Mouse (Mus musculus) CD4-positive, CD25-positive, alpha-beta regulatory T cell, adult 4 months (primary cell): ENCODE measurements around the gene Cbfa2t3. TPM values are rescaled to one million over a fixed set of nuclear protein-coding genes. Genes with fewer than 3 reads are reported as not detected.

Experiments used
- ATAC-seq: one replicate; pipeline ENCODE4 v1.8.0; 2017
- polyA plus RNA-seq, 2 experiments: library from polyadenylated mRNA; unstranded; fragments of 100-300 nt; shearing (Covaris generic); gene quantifications; one replicate each; pipeline ENCODE4 v1.2.1; 2017

The Cbfa2t3 gene
- polyA plus RNA-seq = under 1 TPM in 1 of 2 experiments, not detected in 1; 0.25 TPM

DNA sequence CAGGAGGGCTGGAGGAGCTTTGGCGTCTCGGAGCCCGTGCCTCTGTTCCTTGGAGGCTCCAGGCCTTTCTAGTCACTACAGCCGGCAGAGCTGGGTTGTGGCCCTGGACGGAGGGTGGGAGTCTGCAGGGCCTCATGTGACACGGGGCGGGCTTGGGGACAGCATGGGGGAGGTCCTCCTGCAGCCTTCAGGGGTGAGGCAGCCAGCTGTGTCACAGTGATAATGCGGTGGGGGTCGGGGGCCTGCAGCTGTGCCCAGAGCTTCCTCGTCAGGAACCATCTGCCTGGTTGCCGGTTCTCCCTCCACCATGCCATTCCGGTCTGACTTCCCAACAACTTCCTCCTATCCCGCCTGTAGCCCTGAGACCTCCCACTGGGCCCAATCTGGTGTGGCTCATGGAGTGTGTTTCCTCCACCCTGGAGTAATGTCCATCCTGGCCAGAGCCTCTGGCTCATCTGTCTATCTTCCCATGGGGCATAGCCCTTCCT is at the start of gene Cbfa2t3:
Gene Cbfa2t3, minus strand, starts transcription at position 105 of the 488 bp plus-strand sequence.
- ATAC-seq = no peak

DNA sequence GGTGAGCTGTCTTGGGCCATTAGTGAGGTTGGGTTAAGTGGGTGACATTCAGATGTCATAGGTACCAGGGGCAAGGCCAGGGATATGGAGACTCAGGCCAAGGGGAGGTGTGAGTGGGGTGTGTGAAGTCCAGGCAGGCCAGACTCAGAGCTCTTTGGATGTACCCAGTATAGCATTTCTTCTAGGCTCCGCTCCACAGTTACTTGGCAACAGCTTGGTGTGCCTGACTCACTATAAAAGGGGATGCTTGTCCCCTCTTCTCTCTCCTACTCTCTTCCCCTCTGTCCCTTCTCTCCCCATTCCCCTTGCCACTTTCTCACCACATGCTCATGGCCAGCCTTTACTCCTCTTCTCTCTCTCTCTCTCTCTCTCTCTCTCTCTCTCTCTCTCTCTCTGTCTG is 48.9 kb upstream of the Cbfa2t3 start:
- no peak for ATAC-seq

DNA sequence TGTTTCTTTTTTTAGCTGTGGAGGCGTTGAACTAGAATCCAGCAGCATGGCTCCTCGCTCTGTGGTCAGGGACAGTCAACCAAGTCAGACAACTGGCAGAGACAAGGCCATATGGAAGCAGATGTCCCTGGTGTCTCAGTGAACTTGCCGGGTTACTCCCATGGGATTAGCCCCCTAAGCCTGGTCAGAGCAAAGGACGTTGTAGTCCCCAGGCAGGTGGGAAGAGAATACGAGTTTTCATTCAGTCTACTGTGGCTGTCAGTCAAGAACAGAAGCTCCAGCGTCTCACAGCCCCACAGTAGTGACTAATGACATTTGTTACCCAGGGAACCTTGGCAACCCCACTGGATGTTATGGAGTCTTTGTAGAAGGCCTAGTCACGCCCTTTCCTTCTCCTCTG is 47.5 kb upstream of the Cbfa2t3 start:
- no peak for ATAC-seq

DNA sequence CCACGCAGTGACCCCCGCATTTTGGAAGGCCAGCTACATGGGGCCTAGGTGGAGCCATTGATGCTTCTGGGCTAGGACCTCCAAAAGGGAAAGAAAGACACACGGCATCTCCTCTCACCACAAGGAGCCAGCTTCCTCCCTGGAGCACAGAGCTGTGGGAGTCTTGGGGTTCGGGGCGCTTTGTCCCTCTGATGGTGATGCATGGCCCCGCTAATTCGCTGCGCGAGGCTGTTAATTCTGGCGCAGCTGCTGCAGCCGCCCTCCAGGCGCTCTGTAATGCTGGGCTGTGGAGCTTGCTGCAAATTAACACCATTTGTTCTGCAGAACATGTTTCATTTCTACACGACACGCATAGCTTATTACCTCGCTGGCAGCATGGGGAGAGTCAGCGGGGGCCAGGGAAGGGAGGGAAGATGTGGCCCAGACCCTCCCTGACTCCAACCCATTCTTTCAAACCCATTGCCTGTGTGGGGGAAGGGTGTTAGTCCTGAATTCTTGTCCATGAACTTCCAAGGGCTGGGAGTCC is 46.9 kb upstream of the Cbfa2t3 start:
- ATAC-seq = no peak

DNA sequence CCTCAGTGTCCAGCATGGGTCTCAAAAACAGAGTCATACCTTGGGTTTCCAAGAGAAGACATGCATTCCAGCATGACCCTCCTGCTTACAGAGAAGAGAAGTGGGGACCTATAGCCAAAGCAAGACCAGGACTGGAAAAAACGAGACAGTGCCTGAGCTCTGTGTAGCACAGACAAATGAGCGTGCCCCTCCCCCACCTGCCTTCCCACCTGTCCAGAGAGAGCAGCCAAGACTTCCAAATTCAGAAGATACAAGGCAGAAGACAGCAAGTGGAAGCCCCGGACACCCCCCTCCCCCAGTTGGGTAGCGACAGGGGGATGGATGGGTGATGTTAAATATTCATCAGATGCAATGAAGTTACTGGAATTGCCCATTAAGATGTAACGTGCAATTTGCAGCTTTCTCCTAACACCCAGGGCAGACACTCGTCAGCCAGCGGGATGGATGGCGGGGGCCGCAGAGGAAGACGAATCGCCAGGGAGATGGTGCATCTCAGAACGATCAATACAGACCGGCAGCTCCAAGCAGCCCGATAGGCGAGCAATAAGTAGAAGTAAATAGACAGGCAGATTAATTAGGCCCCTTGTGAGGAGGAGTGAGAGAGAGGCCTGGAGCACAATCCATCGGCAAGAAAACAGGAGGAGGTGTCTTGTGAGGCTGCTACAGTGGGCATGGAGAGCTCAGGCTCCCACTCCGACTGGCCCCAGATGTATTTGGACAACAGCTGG is 46.3 kb upstream of the Cbfa2t3 start:
- no peak for ATAC-seq

DNA sequence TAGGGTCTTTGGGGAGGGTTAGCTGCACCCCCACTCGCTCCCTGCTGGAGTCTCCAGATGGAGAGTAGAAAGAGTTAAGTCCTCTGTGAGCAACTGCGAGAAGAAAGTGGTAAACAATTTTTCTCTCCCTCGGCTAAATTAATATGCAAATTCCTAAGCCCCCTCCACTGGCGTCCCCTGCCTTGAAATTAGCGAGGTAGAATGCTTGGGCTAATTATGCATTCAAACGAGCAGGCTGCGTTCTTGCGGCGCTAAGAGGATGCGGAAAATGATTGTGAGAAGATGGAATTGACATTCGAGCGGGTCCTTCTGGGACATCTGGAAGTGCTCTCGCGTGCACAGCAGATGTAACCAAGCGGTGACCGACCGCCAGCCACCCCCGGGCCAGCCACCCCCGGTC is 43.6 kb upstream of the Cbfa2t3 start:
- ATAC-seq = no peak

DNA sequence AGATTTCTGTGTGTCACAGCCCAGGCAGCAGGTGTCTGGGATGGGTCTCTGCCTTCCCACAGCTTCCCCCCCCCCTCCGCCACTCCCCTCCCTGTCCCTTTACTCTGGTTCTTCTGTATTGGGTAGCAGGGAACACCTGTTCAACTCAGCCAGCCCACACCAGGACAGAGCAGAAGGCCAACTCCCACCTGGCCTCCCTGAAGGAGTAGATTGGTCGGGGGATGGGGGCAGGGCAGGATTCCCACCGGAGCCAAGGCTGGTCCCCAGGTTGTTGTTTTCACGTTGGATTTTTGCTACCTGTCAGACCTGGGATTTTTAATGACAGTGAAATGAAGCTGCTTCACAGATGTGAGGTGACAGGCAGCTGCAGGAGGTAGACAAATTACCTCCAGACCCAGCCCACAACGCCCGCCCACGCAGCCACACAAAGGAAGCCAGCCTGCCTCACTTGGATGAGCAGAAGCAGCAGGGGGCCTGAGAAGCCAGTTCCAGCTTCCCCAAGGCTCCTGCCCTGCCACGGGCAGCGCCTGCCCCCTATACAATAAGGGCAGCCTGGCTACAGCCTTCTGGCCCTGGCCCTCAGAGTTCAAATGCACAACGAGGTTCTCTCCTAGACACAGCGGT is 40.3 kb upstream of the Cbfa2t3 start:
- ATAC-seq = no peak

DNA sequence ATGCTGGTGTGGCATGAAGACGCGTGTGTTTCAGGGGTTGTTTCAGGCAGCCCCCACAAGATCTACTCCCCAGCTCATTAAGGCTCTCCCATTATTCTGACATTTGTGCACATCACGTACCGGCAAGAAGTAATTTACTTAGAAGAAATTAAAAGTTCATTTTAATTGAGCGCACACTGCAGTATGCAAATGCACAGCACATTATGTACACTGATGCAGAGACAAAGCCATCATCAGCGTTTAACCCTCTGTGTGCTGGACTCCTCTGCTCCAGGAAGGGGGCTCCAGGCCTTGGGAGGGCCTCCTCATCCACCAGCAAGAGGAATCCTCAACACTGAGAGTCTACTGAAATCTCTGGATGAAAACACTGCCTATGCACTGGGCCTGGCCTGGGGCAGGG is 39.0 kb upstream of the Cbfa2t3 start:
- ATAC-seq = no peak

DNA sequence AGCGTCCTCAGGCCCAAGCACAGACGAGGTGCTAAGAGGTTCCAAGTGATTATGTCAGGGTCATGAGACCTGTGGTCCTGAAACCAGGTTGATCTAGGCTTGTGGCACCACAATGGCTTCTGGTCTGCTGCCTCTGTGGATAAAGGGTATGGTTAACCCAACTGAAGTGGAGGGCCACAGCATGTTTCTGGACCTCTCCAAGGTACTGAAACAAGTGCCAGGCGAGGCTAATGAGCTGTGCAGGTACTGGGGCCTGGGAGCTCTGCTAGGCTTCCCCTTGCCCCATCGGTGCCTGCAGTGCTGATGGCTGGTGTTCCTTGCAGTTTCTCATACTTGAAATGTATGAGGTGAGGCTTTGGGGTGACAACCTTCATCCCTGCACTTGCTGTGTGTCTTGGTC is 38.2 kb upstream of the Cbfa2t3 start:
- no peak for ATAC-seq

DNA sequence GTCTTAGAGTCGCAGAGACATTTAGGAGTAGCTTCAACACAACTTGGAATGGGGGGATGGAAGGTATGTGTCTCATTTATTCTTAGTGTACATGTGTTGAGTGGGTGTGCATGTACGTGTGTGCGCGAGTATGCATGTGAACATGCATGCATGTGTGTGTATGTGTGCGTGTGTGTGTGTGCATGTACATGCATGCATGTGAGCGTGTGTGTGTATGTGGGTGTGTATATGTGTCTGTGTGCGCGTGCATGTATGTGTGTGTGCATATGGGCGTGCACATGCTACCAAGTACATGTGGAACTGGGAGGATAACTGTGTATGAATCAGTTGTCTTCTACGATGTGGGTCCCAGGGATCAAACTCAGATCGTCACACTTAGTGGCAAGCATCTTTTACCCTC is 37.7 kb upstream of the Cbfa2t3 start:
- ATAC-seq = no peak

DNA sequence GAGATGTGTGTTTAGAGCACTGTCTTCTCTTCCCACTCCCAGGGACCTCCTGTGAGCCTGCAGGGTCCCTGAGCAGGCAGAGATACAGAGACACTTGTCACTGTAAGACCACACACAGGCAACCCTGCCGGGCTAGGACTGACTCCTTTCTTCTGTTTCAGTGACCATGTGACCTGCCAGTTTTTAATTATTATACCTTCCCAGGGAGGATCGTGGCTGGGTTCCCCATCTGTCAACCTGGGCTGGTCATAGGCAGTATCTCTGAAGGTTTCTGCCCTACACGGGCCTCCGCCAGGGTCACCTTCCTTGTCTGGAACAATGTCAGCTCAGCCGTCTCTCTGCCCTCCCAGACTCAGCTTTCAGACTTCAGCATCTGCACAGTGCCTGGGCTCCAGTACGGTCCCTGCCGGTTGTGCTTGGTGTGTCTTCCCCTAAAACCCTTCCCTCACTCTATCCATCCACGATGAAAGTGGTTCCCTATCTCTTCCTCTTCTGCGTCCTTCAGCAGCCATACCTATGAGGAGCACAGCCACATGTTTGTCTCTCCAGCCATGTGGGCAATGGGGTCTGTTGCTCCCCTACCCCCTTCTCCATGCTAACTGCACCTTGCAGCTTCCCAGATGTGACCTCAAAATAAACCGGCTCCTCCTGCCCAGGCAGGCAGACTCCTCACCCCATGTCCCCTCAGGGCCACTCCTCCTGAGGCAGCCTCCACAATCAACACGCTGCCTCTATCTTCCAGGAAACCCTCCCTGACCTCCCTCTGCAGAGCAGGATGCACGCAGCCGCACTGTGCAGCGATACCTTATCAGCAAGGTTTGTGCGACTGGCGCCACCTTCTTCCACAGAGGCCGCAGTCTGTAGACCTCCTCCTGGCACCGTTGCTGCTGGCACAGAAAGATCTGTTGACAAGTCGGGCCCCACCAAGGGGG is 36.9 kb upstream of the Cbfa2t3 start:
- ATAC-seq = no peak

DNA sequence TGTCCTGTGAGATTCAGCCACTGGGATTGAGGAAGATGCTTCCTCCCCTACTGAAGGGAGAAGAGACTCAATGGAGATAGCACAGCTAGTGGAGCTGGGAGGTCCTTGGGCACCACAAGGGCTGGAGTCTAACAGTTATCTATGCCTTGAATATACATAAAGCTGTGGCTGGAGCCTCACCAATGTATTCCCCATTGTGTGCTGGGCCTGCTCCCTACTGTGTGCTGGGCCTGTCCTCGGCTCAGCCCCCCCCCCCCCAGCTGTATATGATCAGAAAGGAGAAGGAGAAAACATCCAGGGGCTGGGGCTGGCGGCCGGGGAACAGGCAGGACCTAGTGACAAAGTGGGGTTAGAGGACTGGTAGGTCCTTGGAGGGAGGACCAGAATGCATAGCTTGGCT is 36.2 kb upstream of the Cbfa2t3 start:
- ATAC-seq = no peak

DNA sequence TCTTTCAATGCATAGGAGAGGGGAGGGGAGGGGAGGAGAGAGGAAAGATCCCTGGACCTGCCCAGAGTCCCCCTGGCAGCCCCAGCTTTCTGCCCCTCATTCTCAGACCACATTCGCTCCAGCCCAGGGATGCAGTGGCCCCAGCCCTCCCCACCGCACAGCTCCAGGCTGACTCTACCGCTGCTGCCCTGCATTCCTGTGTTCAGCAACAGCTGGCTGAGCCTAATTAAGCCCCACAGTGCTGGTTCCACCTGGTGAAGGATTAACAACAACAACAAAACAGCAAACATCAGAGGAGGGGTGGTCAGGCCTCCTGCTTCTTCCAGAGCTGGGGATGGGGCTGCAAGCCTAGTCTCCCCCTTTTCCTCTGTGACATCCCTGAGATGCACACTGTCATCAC is 29.7 kb upstream of the Cbfa2t3 start:
- no peak for ATAC-seq

DNA sequence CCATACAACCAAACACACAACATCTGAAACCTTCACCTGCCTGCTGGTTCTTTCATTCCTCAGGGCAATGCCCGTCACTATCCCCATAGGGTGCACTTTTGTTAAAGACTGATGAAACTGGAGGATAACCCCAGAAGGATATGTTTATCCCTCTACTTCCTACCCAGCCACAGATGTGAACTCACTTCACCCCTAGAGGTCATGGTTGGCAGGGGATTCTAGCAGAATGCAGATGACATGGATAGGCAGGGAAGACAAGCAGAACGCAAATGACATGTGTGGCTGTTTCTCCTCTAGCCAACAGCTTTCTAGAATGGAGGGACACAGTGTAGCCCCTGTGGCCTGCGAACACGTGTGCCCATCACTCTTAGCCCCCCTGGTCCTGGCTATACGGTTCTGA is 28.5 kb upstream of the Cbfa2t3 start:
- ATAC-seq = no peak

DNA sequence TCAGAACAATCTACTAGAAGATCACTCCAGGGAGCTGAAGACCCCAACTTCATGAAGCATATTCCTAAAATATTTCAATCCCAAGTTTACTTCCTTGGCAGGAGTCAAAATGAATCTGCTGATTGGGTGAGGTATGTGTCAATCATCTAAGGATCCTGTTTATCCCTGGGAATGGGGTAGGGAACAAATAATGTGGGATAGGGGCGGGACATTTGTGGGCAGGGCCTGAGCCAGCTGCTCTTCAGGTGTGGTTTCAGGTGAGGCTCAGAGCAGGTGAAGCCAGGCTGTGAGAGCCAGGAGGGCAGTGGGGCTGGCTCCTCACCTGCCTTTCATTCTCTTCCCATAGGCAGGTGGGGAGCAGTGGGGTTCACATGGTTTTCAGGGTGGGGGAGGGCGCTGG is 27.9 kb upstream of the Cbfa2t3 start:
- ATAC-seq = no peak

DNA sequence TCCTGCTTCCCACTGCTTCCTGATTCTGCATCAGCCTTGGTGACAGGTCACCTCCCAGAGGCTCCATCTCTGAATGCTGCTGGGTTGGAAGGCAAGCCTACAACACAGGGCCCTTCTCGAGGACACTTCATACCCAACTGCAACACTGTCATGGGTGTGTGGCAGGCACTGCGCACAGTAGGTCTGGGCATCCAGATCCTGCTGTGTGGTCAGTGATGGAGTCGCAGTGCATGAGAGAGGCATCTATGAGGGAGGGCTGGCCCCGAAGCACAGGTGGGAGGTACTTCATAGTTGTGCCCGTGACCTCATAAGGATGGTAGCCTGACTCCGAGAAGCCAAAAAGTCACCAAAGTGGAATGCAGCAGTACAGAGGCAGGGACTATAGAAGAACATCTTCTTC is 26.3 kb upstream of the Cbfa2t3 start:
- ATAC-seq = no peak

DNA sequence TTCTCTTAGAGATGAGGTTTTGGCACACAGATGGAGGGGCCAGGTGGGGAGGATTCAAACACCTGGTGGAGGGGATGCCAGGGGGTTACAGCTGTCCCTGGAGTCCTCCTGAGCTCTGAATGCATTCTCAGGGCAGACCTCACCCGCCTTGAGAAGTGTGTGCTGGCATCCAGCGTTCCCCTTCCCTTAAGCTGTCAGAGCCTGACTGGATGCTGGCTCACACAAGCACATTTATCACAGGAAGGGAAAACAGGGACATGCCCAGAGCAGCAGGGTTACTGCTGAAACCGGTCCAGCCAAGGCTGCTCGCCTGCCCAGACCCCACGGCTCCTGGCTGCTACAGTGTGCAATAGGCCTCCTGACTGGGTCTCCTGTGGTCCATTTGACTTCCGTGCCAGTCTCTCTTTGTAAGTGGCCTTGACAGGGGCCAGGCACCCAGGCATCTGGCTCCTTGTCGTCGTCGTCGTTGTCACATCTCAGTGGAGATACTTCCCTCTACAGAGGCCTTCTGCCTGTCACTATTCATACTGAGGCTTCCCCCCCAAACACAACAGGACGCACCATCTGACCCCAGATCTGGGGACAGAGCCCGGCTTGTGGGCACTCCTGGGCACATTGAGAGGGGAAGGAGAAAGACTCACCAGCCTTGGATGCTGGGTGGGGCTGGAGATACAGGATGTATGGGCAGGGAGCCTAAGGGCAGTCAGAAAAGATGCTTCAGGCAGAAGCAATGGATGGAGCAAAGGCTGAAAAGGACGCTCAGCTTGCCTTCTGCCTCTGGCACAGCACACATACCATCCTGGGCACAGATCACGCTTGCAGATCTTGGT is 22.1 kb upstream of the Cbfa2t3 start:
- no peak for ATAC-seq

DNA sequence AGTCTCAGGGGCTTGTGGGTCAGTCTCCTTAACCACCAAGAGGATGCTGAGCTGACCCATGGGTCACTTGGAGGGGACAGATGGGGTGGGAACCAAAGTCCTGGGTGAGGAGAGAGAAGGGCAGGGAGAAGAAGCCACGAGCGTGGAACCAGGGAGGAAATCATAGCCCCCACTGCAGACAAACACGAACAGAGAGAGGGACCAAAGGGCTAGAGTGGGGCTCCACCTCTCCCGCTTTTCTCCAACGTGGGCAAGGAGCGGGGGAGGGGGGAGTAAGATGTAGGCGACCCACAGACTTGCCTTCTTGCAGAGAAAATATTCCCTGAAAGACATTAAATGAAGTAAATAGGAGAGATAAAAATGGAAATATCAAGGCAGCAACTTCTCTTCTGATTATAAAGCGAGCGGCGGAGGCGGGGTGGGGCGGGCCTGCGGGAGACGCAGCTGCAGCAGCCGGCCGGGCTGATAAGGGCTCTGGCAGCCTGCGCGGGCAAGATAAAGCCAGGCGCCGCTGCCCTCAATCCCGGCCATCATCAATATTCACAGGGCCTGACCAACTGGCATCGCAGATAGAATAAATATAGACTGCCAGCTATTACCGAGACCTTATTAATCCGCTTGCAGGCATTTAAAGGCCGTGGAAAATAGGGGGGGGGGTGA is 21.3 kb upstream of the Cbfa2t3 start:
- no peak for ATAC-seq

DNA sequence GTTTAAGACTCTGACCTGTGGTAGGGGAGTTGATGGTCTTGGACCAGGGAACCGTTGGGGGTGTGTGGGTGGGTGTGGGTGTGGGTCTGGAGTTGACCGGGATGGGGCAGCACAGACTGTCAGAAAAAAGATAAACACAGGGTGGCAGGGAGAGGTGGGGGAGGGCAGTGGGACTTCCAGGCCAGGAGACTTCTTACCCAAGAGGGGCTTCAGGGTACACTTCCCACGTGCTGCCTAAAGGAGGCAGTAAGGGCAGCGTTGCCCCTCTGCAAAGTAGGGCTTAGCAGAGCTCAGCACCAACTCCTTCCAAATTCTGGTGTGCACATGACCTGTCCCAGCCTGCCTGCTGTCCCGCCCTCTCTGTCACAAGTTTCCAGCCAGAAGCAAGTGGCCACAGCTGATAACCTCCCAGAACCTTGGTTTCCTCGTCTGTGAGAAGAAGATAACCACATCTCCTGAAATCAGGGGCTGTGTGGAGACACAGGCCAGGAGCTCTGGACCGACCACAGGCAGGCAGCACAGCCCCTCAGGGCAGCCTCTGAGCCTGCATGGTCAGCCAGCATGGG is 20.7 kb upstream of the Cbfa2t3 start:
- ATAC-seq = no peak

DNA sequence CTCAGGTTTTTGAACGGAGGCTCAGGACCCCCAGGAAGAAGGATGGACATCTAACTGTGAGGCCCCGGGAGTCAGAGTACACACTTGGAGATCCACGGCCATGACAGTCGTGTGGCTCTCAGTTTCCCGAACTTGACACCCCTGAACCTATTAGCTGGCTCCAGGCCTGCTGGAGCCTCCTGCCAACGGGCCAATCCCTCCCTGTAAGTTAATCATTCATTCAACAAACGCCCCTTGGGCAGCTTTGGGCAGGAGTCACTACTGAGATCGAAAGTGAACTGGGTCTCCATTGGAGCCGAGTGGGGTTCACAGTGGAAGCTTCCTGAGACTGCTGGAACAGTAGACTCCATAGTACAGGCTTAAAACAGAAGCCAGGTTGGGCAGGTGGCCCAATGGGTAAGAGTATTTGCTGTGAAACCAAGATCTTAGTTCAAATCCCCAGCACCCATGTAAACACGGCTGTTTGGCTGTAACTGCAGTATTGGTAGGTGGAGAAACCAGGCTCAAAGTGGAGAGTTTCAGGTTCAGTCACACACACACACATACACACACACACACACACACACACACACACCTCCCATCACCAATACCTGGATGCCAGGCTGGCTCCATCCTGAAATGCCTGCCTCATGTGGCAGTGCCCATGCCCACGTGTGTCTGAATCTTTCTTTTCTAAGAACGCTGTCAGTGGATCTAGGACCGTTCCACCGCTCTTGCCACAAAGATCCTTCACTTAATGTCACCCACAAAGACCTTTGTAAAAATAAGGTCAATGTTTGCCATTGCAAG is 20.0 kb upstream of the Cbfa2t3 start:
- no peak for ATAC-seq
